Mouse (Mus musculus) olfactory bulb, adult 2 months (tissue): ENCODE results near the gene Tra2a.

ENCODE experiments used
- CTCF ChIP-seq: fragments of 200-500 bp; IDR thresholded peaks from 2 replicates; pipeline ENCODE4 v1.5.1; 2012; ENCODE audit warnings: low read depth, mild to moderate bottlenecking, low read length, moderate library complexity; ENCODE audit not compliant: insufficient read depth
- POLR2A ChIP-seq: fragments of 200-500 bp; IDR thresholded peaks from 2 replicates; pipeline ENCODE4 v1.6.1; 2012; ENCODE audit warnings: mild to moderate bottlenecking, low read depth, low read length, moderate library complexity; ENCODE audit not compliant: insufficient read depth

DNA sequence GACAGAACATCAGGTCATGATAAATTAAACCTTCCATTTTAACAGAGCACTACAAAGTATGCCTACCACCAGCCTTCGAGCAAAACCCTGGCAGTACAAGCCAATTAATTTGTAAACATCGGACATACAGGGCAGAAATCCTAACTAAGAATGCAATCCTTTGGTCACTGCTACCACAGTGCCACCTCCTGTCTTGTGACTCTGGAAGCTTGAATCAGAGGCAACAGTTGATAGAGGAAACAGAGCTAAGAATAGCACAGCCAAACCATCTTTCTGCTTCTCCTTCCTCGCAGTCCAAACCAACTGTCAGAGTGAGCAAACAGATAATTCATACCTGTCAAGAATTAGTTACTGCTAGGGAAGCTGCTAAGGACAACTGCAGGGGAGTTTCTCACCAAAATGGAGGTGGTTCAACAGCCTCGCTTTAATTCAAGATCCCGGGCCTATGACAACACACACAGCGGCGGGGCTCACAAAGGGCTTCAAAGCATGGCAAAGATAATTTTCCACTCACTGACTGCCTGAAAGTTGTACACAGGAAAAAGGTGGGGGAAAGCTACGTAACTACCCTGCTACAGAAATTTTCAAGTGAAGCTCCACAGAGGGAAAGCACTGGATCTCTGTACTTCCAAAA lies 55.4 kb downstream of the Tra2a start:
- no peak for TF ChIP-seq CTCF
- TF ChIP-seq POLR2A: no peak
